Mouse (Mus musculus) C2C12 (cell line): ENCODE data around the gene Adamts12.

Experiments used
- CEBPB ChIP-seq: IDR thresholded peaks from one replicate; pipeline ENCODE4 v1.6.1; 2011; ENCODE audit warnings: low read depth, mild to moderate bottlenecking, control low read depth, moderate library complexity
- CTCF ChIP-seq: IDR thresholded peaks from one replicate; pipeline ENCODE4 v1.5.1; 2011; ENCODE audit not compliant: control insufficient read depth, insufficient read depth, insufficient read length
- MAX ChIP-seq: IDR thresholded peaks from one replicate; pipeline ENCODE4 v1.6.1; 2011; ENCODE audit warnings: mild to moderate bottlenecking, control low read depth
- MYOG ChIP-seq: IDR thresholded peaks from one replicate; pipeline ENCODE4 v1.6.1; 2011; ENCODE audit not compliant: control insufficient read depth, insufficient read length; ENCODE audit errors: extremely low read depth
- USF1 ChIP-seq: IDR thresholded peaks from one replicate; pipeline ENCODE4 v1.6.1; 2011; ENCODE audit warnings: low read depth, mild to moderate bottlenecking, control low read depth, moderate library complexity

- TF ChIP-seq CTCF (no peak), USF1 (no peak), MYOG (no peak), CEBPB (no peak), MAX (no peak)
Measured at GRCm38 (mm10) chr15:11203084-11203483, 138.5 kb downstream of the Adamts12 start.
